Mouse (Mus musculus): ENCODE data around the gene Slc25a16. TPM values are rescaled to one million over a fixed set of nuclear protein-coding genes. Genes with fewer than 3 reads are reported as not detected.

The Slc25a16 gene
- polyA plus RNA-seq (2015; fragmentation: Nextera tagmentation; extraction: Ambion mirVana) = 12.2 and 13.4 TPM in 2 replicates

DNA sequence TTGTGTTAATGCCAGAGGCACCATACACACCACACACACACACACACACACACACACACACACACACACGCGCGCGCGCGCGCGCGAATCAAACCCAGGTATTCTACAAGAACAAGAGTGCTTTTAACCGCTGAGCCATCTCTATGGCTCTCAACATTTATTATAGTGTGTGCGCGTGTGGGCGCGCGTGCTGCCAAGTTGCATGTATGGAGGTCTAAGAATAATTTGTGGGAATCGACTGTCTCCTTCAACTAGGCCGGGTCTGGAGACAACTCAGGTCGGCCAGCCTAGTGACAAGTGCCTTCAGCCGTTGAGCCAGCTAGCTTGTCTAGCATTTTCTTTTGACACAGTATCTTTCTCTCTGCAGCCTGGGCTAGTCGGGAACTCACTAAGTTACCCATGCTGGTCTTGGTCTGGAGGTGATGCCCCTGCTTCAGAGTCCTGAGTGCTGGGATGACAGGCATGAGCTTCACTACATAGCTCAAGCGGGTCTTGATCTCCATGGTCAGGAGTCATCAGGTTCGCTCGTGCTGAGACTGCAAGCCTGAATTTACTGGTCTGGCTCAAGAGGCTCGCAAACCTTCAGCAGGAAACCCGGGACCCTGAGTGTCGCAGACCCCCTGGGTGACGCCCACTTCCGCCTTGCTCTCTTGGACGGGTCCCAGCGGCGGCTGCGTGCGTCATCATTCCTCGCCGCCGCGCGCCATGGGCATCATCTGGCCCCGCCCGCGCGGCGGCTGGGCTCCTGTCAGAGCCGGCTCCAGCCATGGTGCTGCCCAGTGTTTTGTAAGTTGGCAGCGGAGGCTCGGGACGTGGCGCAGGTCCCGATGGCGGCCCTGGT lies at the start of gene Slc25a16:
Gene Slc25a16 (plus strand): TSS at position 709 of the 841 bp plus-strand sequence.
- Histone ChIP-seq H3K27me3 (replicated peaks) (no peaks in the 10 kb centered on the region), H3K9me3 (no peaks in the 10 kb centered on the region), H3K4me1 (peaks cover 6% of the 10 kb centered on the region), H3K4me3 (replicated peaks) (peak within 1 kb of the TSS; percentile 91), H3K27ac (peak within 1 kb of the TSS; percentile 89), H3K4me2 (peak within 1 kb of the TSS; percentile 86), H3K36me3 (no peaks in the 10 kb centered on the region), H3K9ac (peak within 1 kb of the TSS; percentile 86)
- ATAC-seq (ENCODE audit: insufficient read depth, low FRiP score, low read depth) = peak; percentile 95
- WGBS = 5% methylated on average over 50 of the region's 50 CpGs

- ATAC-seq (ENCODE audit: insufficient read depth, low FRiP score, low read depth) = no peak
- WGBS = 83% methylated on average over 4 of the region's 4 CpGs
Measured at GRCm38 (mm10) chr10:62874828-62875227, 45.6 kb upstream of the Slc25a16 start.

GRCm38 (mm10) chr10:62875565-62875964 lies 44.9 kb upstream of the Slc25a16 start:
- no peaks in the 10 kb centered on the region for H3K36me3 ChIP-seq
- WGBS = 83% methylated on average over 4 of the region's 4 CpGs
- no peak overlapping the region for H3K27ac ChIP-seq
- H3K9ac ChIP-seq = no peak overlapping the region
- no peak for ATAC-seq (ENCODE audit: insufficient read depth, low FRiP score, low read depth)
- H3K4me1 ChIP-seq = no peaks in the 10 kb centered on the region
- no peaks in the 10 kb centered on the region for H3K27me3 ChIP-seq (replicated peaks)
- H3K4me3 ChIP-seq (replicated peaks) = no peak overlapping the region
- no peaks in the 10 kb centered on the region for H3K9me3 ChIP-seq
- H3K4me2 ChIP-seq = no peak overlapping the region

More at GRCm38 (mm10) chr10:62874828-62875227, 45.6 kb upstream of the Slc25a16 start:
- H3K36me3 ChIP-seq = no peaks in the 10 kb centered on the region
- no peak overlapping the region for H3K4me2 ChIP-seq
- no peaks in the 10 kb centered on the region for H3K27me3 ChIP-seq (replicated peaks)
- no peak overlapping the region for H3K4me3 ChIP-seq (replicated peaks)
- H3K27ac ChIP-seq = no peak overlapping the region
- H3K4me1 ChIP-seq = no peaks in the 10 kb centered on the region
- H3K9me3 ChIP-seq = no peaks in the 10 kb centered on the region
- H3K9ac ChIP-seq = no peak overlapping the region

DNA sequence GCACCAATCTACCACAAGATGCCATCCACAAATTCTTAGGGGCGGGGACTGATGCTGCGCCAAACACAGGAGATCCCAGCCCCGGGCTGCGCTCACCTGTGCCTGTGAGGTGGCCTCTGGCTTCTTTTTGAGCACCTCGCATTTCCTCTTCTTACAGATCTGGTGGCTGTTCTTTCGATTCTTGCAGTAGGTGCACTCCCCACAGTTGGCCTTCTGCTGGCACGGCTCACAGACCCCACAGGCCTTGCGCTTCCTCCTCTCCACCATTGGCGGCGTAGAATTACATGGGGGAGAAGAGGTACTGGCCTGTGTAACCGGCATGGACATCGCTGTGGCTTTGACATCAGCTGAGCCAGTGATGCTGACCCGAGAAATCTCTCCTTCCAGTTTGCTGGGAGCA lies 42.4 kb upstream of the Slc25a16 start:
- ATAC-seq (ENCODE audit: insufficient read depth, low FRiP score, low read depth) = no peak
- H3K4me1 ChIP-seq = no peaks in the 10 kb centered on the region
- no peak overlapping the region for H3K4me3 ChIP-seq (replicated peaks)
- no peaks in the 10 kb centered on the region for H3K36me3 ChIP-seq
- 88% methylated on average over 13 of the region's 13 CpGs for WGBS
- no peaks in the 10 kb centered on the region for H3K9me3 ChIP-seq
- no peak overlapping the region for H3K9ac ChIP-seq
- H3K27me3 ChIP-seq (replicated peaks) = no peaks in the 10 kb centered on the region
- no peak overlapping the region for H3K27ac ChIP-seq
- no peak overlapping the region for H3K4me2 ChIP-seq

DNA sequence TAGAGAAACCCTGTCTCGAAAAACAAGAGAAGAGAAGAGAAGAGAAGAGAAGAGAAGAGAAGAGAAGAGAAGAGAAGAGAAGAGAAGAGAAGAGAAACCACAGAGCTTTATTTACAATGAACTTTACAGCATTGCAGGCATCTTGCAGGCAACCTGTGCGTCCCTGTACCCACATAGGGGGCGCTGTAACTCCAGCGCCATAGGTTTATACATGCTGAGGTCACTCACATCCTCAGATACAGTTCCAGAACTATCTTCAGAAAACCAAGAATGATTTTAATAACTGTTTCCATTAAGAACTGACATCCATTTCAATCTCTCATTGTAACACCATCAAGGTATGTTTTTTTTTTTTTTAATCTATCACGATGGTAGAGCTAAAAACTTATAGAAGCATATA lies 39.2 kb upstream of the Slc25a16 start:
- no peak overlapping the region for H3K4me2 ChIP-seq

GRCm38 (mm10) chr10:62883933-62884372 lies 36.5 kb upstream of the Slc25a16 start:
- no peak for ATAC-seq (ENCODE audit: insufficient read depth, low FRiP score, low read depth)
- WGBS = 22% methylated on average over 9 of the region's 9 CpGs
- no peaks in the 10 kb centered on the region for H3K36me3 ChIP-seq
- no peak overlapping the region for H3K27ac ChIP-seq
- H3K4me3 ChIP-seq (replicated peaks) = no peak overlapping the region
- H3K27me3 ChIP-seq (replicated peaks) = no peaks in the 10 kb centered on the region
- no peaks in the 10 kb centered on the region for H3K9me3 ChIP-seq
- H3K4me2 ChIP-seq = no peak overlapping the region
- H3K4me1 ChIP-seq = peaks cover 5% of the 10 kb centered on the region; the same call in 1 of the 2 replicates
- H3K9ac ChIP-seq = no peak overlapping the region

More for the DNA sequence above, 39.2 kb upstream of the Slc25a16 start:
- no peak for ATAC-seq (ENCODE audit: insufficient read depth, low FRiP score, low read depth)
- Histone ChIP-seq H3K27ac (no peak overlapping the region), H3K4me3 (replicated peaks) (no peak overlapping the region), H3K27me3 (replicated peaks) (no peaks in the 10 kb centered on the region), H3K36me3 (no peaks in the 10 kb centered on the region), H3K4me1 (peaks cover 5% of the 10 kb centered on the region; the same call in 1 of the 2 replicates), H3K9me3 (no peaks in the 10 kb centered on the region), H3K9ac (no peak overlapping the region)
- WGBS = 47% methylated on average over 5 of the region's 5 CpGs

GRCm38 (mm10) chr10:62884517-62884916 lies 35.9 kb upstream of the Slc25a16 start:
- H3K4me3 ChIP-seq (replicated peaks) = no peak overlapping the region
- no peak overlapping the region for H3K9ac ChIP-seq
- no peak for ATAC-seq (ENCODE audit: insufficient read depth, low FRiP score, low read depth)
- no peaks in the 10 kb centered on the region for H3K9me3 ChIP-seq
- no peaks in the 10 kb centered on the region for H3K36me3 ChIP-seq
- WGBS = 63% methylated on average over 1 of the region's 1 CpGs
- no peaks in the 10 kb centered on the region for H3K27me3 ChIP-seq (replicated peaks)
- peaks cover 5% of the 10 kb centered on the region; the same call in 1 of the 2 replicates for H3K4me1 ChIP-seq
- no peak overlapping the region for H3K27ac ChIP-seq
- no peak overlapping the region for H3K4me2 ChIP-seq

- Histone ChIP-seq H3K4me2 (peak overlapping the region; percentile 98), H3K9me3 (no peaks in the 10 kb centered on the region), H3K36me3 (no peaks in the 10 kb centered on the region), H3K9ac (no peak overlapping the region), H3K4me1 (peaks cover 5% of the 10 kb centered on the region; the same call in 1 of the 2 replicates), H3K4me3 (replicated peaks) (peak overlapping the region; percentile 65), H3K27me3 (replicated peaks) (no peaks in the 10 kb centered on the region), H3K27ac (no peak overlapping the region)
- no peak for ATAC-seq (ENCODE audit: insufficient read depth, low FRiP score, low read depth)
- WGBS = 33% methylated on average over 10 of the region's 10 CpGs
Measured at GRCm38 (mm10) chr10:62885460-62885859, 35.0 kb upstream of the Slc25a16 start.

DNA sequence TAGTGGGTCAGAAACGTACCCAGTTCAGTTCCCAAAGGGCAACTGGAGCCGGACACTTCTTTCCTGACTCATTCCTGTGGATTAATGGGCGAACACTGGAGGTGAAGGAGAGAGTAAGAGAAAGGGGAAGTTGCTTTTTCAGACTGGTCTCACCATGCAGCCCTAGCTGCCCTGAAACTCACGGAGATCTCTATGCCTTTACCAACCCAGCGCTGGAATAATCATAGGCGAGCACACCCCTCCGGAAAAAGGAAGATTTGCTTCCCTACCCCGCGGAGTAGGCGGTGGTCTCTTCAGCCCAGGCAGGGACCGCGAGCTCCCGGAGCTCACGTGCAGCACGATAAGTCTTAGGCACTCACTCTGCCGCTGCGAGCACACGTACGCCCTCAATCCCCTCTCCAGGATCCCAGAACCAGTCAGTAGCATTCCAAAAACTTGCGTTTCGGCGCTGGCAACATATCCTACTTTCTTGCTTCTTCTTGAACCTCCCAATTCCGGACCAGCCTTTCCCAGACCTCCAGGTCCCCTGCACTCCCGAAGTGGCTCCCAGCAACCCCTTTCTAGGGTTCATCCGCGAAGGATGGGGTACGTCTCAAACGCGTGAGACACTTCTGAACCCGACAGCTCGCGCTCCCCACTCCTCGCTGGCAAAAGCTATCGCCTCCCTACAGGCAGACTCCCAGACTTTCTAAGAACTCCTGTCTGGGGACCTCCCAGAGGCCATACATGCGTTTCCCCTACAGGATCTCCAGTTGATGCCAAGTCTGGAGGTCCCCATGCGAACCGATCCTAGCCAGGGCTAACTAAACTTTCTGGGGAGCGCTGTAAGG lies 34.2 kb upstream of the Slc25a16 start:
- Histone ChIP-seq H3K9ac (peak overlapping the region; percentile 44), H3K9me3 (no peaks in the 10 kb centered on the region), H3K27ac (0 out of 2 replicates have a peak overlapping the region, but pooled peaks have one; percentile 31), H3K27me3 (replicated peaks) (no peaks in the 10 kb centered on the region), H3K4me1 (peaks cover 5% of the 10 kb centered on the region; the same call in 1 of the 2 replicates), H3K36me3 (no peaks in the 10 kb centered on the region), H3K4me2 (peak overlapping the region; percentile 98), H3K4me3 (replicated peaks) (peak overlapping the region; percentile 65)
- ATAC-seq (ENCODE audit: insufficient read depth, low FRiP score, low read depth) = peak; percentile 24; the same call in 1 of the 2 replicates
- WGBS = under 1% methylated on average over 38 of the region's 38 CpGs

- under 1% methylated on average over 56 of the region's 56 CpGs for WGBS
- peak overlapping the region; percentile 31; the same call in 1 of the 2 replicates for H3K27ac ChIP-seq
- ATAC-seq (ENCODE audit: insufficient read depth, low FRiP score, low read depth) = peak; percentile 84; the same call in 1 of the 2 replicates
- H3K27me3 ChIP-seq (replicated peaks) = no peaks in the 10 kb centered on the region
- H3K9me3 ChIP-seq = no peaks in the 10 kb centered on the region
- H3K4me1 ChIP-seq = peaks cover 5% of the 10 kb centered on the region; the same call in 1 of the 2 replicates
- H3K4me2 ChIP-seq = peak overlapping the region; percentile 98
- peak overlapping the region; percentile 44 for H3K9ac ChIP-seq
- H3K4me3 ChIP-seq (replicated peaks) = peak overlapping the region; percentile 65
- no peaks in the 10 kb centered on the region for H3K36me3 ChIP-seq
Measured at GRCm38 (mm10) chr10:62886799-62887591, 33.4 kb upstream of the Slc25a16 start.

- Histone ChIP-seq H3K27ac (no peak overlapping the region), H3K36me3 (no peaks in the 10 kb centered on the region), H3K4me1 (no peaks in the 10 kb centered on the region), H3K27me3 (replicated peaks) (no peaks in the 10 kb centered on the region), H3K4me2 (no peak overlapping the region), H3K9me3 (no peaks in the 10 kb centered on the region), H3K9ac (no peak overlapping the region), H3K4me3 (replicated peaks) (no peak overlapping the region)
- no peak for ATAC-seq (ENCODE audit: insufficient read depth, low FRiP score, low read depth)
- WGBS = 75% methylated on average over 3 of the region's 3 CpGs
Measured at GRCm38 (mm10) chr10:62891025-62891424, 29.4 kb upstream of the Slc25a16 start.

Data from stomach, embryonic 15.5 days (tissue).